Mouse (Mus musculus) heart, embryonic 13.5 days (tissue): Measurements from ENCODE around the gene Zfhx2. TPM values are rescaled to one million over a fixed set of nuclear protein-coding genes. Genes with fewer than 3 reads are reported as not detected.

Experiments used
- ATAC-seq: fragments of 200-750 bp; cut with Nextera tagmentation; 2 replicates; pipeline ENCODE4 v1.8.0; 2017; ENCODE audit warnings: moderate TSS enrichment; ENCODE audit not compliant: insufficient number of reproducible peaks, low FRiP score, low TSS enrichment; ENCODE audit errors: extremely low read depth
- H3K27ac ChIP-seq: fragments of 300-500 bp; sonication (generic); replicated peaks from 2 replicates; pipeline ENCODE4 v1.5.1; 2015; ENCODE audit warnings: moderate library complexity, mild to moderate bottlenecking, inconsistent platforms
- H3K27me3 ChIP-seq: fragments of 300-500 bp; sonication (generic); replicated peaks from 2 replicates; pipeline ENCODE4 v1.6.1; 2015; ENCODE audit warnings: mild to moderate bottlenecking, inconsistent platforms
- H3K36me3 ChIP-seq: fragments of 300-500 bp; sonication (generic); 2 replicates; pipeline ENCODE4 v1.6.1; 2015; ENCODE audit warnings: mild to moderate bottlenecking, inconsistent platforms
- H3K4me1 ChIP-seq: fragments of 300-500 bp; sonication (generic); 2 replicates; pipeline ENCODE4 v1.6.1; 2015; ENCODE audit warnings: inconsistent platforms
- H3K4me2 ChIP-seq: fragments of 300-500 bp; sonication (generic); 2 replicates; pipeline ENCODE4 v1.6.1; 2015; ENCODE audit warnings: inconsistent platforms, mild to moderate bottlenecking, moderate library complexity
- H3K4me3 ChIP-seq: fragments of 300-500 bp; sonication (generic); 2 replicates; pipeline ENCODE4 v1.5.1; 2015; ENCODE audit warnings: moderate library complexity, mild to moderate bottlenecking, inconsistent platforms
- H3K9ac ChIP-seq: fragments of 300-500 bp; sonication (generic); 2 replicates; pipeline ENCODE4 v1.6.1; 2015; ENCODE audit warnings: inconsistent platforms, mild to moderate bottlenecking, moderate library complexity
- H3K9me3 ChIP-seq: fragments of 300-500 bp; sonication (generic); 2 replicates; pipeline ENCODE4 v1.6.1; 2016; ENCODE audit warnings: inconsistent platforms
- WGBS: fragments of 180-500 bp; shearing (Covaris S2); methylation state at CpG from one replicate; pipeline ENCODE4 v1.1.7; 2015; ENCODE audit warnings: mixed read lengths; 5-methylcytosine and 5-hydroxymethylcytosine counted together
- polyA plus RNA-seq: library from polyadenylated mRNA; unstranded; fragments of >200 nt; fragmentation: Nextera tagmentation; extraction: Ambion mirVana; gene quantifications from 2 replicates; pipeline ENCODE4 v1.2.1, GENCODE M21; 2015

The Zfhx2 gene
- polyA plus RNA-seq, 1 experiment from 2014 or later, result 3.0 TPM

GRCm38 (mm10) chr14:55028333-55028835 lies 63.7 kb downstream of the Zfhx2 start:
- no peaks in the 10 kb centered on the region; the same call in 1 of the 2 replicates for H3K27me3 ChIP-seq
- peaks cover 22% of the 10 kb centered on the region for H3K36me3 ChIP-seq
- no peak for ATAC-seq
- H3K4me2 ChIP-seq, result no peak overlapping the region
- WGBS, result 13% methylated on average over 4 of the region's 5 CpGs
- H3K9ac ChIP-seq, result no peak overlapping the region
- H3K9me3 ChIP-seq, result no peaks in the 10 kb centered on the region
- peaks cover 8% of the 10 kb centered on the region for H3K4me1 ChIP-seq
- H3K27ac ChIP-seq, result no peak overlapping the region
- H3K4me3 ChIP-seq, result no peak overlapping the region

GRCm38 (mm10) chr14:55027653-55028052 lies 64.5 kb downstream of the Zfhx2 start:
- no peak for ATAC-seq
- no peaks in the 10 kb centered on the region for H3K27me3 ChIP-seq
- 26% methylated on average over 6 of the region's 6 CpGs for WGBS

GRCm38 (mm10) chr14:55027251-55027650 lies 64.9 kb downstream of the Zfhx2 start:
- Histone ChIP-seq H3K9ac (no peak overlapping the region), H3K4me1 (peaks cover 8% of the 10 kb centered on the region), H3K4me3 (no peak overlapping the region), H3K4me2 (no peak overlapping the region), H3K27ac (no peak overlapping the region), H3K27me3 (no peaks in the 10 kb centered on the region), H3K36me3 (peaks cover 34% of the 10 kb centered on the region), H3K9me3 (no peaks in the 10 kb centered on the region)
- no peak for ATAC-seq
- 9% methylated on average over 5 of the region's 5 CpGs for WGBS

More at GRCm38 (mm10) chr14:55027653-55028052, 64.5 kb downstream of the Zfhx2 start:
- Histone ChIP-seq H3K27ac (no peak overlapping the region), H3K36me3 (peaks cover 30% of the 10 kb centered on the region), H3K4me1 (peaks cover 8% of the 10 kb centered on the region), H3K4me3 (no peak overlapping the region), H3K9me3 (no peaks in the 10 kb centered on the region), H3K9ac (no peak overlapping the region), H3K4me2 (no peak overlapping the region)

- Histone ChIP-seq H3K9me3 (no peaks in the 10 kb centered on the region), H3K4me1 (peaks cover 8% of the 10 kb centered on the region), H3K27ac (no peak overlapping the region), H3K9ac (no peak overlapping the region), H3K4me3 (no peak overlapping the region), H3K4me2 (no peak overlapping the region), H3K36me3 (peaks cover 51% of the 10 kb centered on the region), H3K27me3 (no peaks in the 10 kb centered on the region)
- ATAC-seq, result no peak
- 77% methylated on average over 5 of the region's 5 CpGs for WGBS
Measured at GRCm38 (mm10) chr14:55025527-55025926, 66.6 kb downstream of the Zfhx2 start.

- Histone ChIP-seq H3K4me1 (peaks cover 8% of the 10 kb centered on the region), H3K36me3 (peaks cover 59% of the 10 kb centered on the region), H3K4me2 (no peak overlapping the region), H3K27ac (no peak overlapping the region), H3K9ac (no peak overlapping the region), H3K4me3 (no peak overlapping the region), H3K9me3 (no peaks in the 10 kb centered on the region), H3K27me3 (no peaks in the 10 kb centered on the region)
- no peak for ATAC-seq
- WGBS, result 65% methylated on average over 7 of the region's 7 CpGs
Measured at GRCm38 (mm10) chr14:55024236-55024635, 67.9 kb downstream of the Zfhx2 start.

- H3K27ac ChIP-seq, result no peak overlapping the region
- H3K4me2 ChIP-seq, result no peak overlapping the region
- H3K9ac ChIP-seq, result no peak overlapping the region
- H3K36me3 ChIP-seq, result peaks cover 67% of the 10 kb centered on the region
- H3K27me3 ChIP-seq, result no peaks in the 10 kb centered on the region
- H3K9me3 ChIP-seq, result no peaks in the 10 kb centered on the region
- H3K4me3 ChIP-seq, result no peak overlapping the region
- H3K4me1 ChIP-seq, result peaks cover 8% of the 10 kb centered on the region
- 87% methylated on average over 15 of the region's 15 CpGs for WGBS
- ATAC-seq, result no peak
Measured at GRCm38 (mm10) chr14:55023011-55023410, 69.1 kb downstream of the Zfhx2 start.

GRCm38 (mm10) chr14:55020394-55020793 lies 71.7 kb downstream of the Zfhx2 start:
- Histone ChIP-seq H3K4me3 (no peak overlapping the region), H3K27ac (no peak overlapping the region), H3K9me3 (no peaks in the 10 kb centered on the region), H3K27me3 (no peaks in the 10 kb centered on the region), H3K4me2 (no peak overlapping the region), H3K4me1 (peaks cover 4% of the 10 kb centered on the region; the same call in 1 of the 2 replicates), H3K36me3 (peaks cover 81% of the 10 kb centered on the region), H3K9ac (no peak overlapping the region)
- 87% methylated on average over 9 of the region's 9 CpGs for WGBS
- no peak for ATAC-seq

GRCm38 (mm10) chr14:55016876-55017275 lies 75.2 kb downstream of the Zfhx2 start:
- H3K36me3 ChIP-seq, result peaks cover 45% of the 10 kb centered on the region

GRCm38 (mm10) chr14:55015767-55016111 lies 76.4 kb downstream of the Zfhx2 start:
- Histone ChIP-seq H3K9me3 (peaks cover 4% of the 10 kb centered on the region; the same call in 1 of the 2 replicates), H3K4me1 (peaks cover 12% of the 10 kb centered on the region), H3K4me2 (peak overlapping the region; percentile 78), H3K9ac (peak overlapping the region; percentile 89), H3K4me3 (peak overlapping the region; percentile 78), H3K27ac (peak overlapping the region; percentile 75), H3K36me3 (peaks cover 34% of the 10 kb centered on the region), H3K27me3 (no peaks in the 10 kb centered on the region)
- WGBS, result 0% methylated on average over 17 of the region's 17 CpGs
- ATAC-seq, result peak; percentile 23

More at GRCm38 (mm10) chr14:55016876-55017275, 75.2 kb downstream of the Zfhx2 start:
- 88% methylated on average over 16 of the region's 16 CpGs for WGBS
- no peak overlapping the region for H3K27ac ChIP-seq
- H3K27me3 ChIP-seq, result no peaks in the 10 kb centered on the region
- no peak overlapping the region for H3K4me3 ChIP-seq
- ATAC-seq, result no peak
- no peak overlapping the region for H3K4me2 ChIP-seq
- peaks cover 4% of the 10 kb centered on the region; the same call in 1 of the 2 replicates for H3K9me3 ChIP-seq
- H3K9ac ChIP-seq, result no peak overlapping the region
- peaks cover 12% of the 10 kb centered on the region for H3K4me1 ChIP-seq

- peak; percentile 93 for ATAC-seq
- no peaks in the 10 kb centered on the region for H3K27me3 ChIP-seq
- H3K4me3 ChIP-seq, result peak within 1 kb of the TSS; percentile 78
- peak within 1 kb of the TSS; percentile 98 for H3K27ac ChIP-seq
- H3K4me1 ChIP-seq, result peaks cover 13% of the 10 kb centered on the region
- peaks cover 28% of the 10 kb centered on the region for H3K36me3 ChIP-seq
- peak within 1 kb of the TSS; percentile 89 for H3K9ac ChIP-seq
- peaks cover 4% of the 10 kb centered on the region; the same call in 1 of the 2 replicates for H3K9me3 ChIP-seq
- peak within 1 kb of the TSS; percentile 81 for H3K4me2 ChIP-seq
- WGBS, result under 1% methylated on average over 36 of the region's 36 CpGs
Measured at GRCm38 (mm10) chr14:55014991-55015766, 76.9 kb downstream of the Zfhx2 start, which contains the start of gene Ngdn. Ngdn (plus strand) TSS chr14:55015454.

- H3K9me3 ChIP-seq, result peaks cover 4% of the 10 kb centered on the region; the same call in 1 of the 2 replicates
- peaks cover 26% of the 10 kb centered on the region for H3K36me3 ChIP-seq
- peak overlapping the region; percentile 98 for H3K27ac ChIP-seq
- no peak; the same call in 1 of the 2 replicates for ATAC-seq
- 0% methylated on average over 27 of the region's 27 CpGs for WGBS
- peak overlapping the region; percentile 81 for H3K4me2 ChIP-seq
- peaks cover 19% of the 10 kb centered on the region for H3K4me1 ChIP-seq
- peak overlapping the region; percentile 78 for H3K4me3 ChIP-seq
- H3K9ac ChIP-seq, result peak overlapping the region; percentile 86
- no peaks in the 10 kb centered on the region for H3K27me3 ChIP-seq
Measured at GRCm38 (mm10) chr14:55014591-55014990, 77.5 kb downstream of the Zfhx2 start.
